Mouse (Mus musculus) thymus, postnatal 25 days (tissue): Measurements from ENCODE around the gene 4933424G06Rik.
A peak's percentile ranks its signal among the peaks of the same experiment; 100 is the strongest.

Experiments
- DNase-seq: peaks from one replicate; pipeline ENCODE4 v3.0.0; 2022

The 4933424G06Rik gene

GRCm38 (mm10) chr1:36711104-36711503 is 1.2 kb downstream of the 4933424G06Rik start:
- no peak for DNase-seq

- DNase-seq: no peak
Measured at GRCm38 (mm10) chr1:36714311-36714710, 4.4 kb downstream of the 4933424G06Rik start, which contains the start of gene Actr1b. Gene Actr1b (minus strand): TSS chr1:36714422.

GRCm38 (mm10) chr1:36718786-36719185 is 8.8 kb downstream of the 4933424G06Rik start:
- DNase-seq: no peak

- peak; percentile 22 for DNase-seq
Measured at GRCm38 (mm10) chr1:36723146-36724056, 13.5 kb downstream of the 4933424G06Rik start.

GRCm38 (mm10) chr1:36724057-36724431 is 14.1 kb downstream of the 4933424G06Rik start:
- no peak for DNase-seq

GRCm38 (mm10) chr1:36737300-36737699 is 27.4 kb downstream of the 4933424G06Rik start:
- DNase-seq: peak; percentile 86

- no peak for DNase-seq
Measured at GRCm38 (mm10) chr1:36739231-36739630, 29.3 kb downstream of the 4933424G06Rik start.

GRCm38 (mm10) chr1:36743046-36743445 is 33.1 kb downstream of the 4933424G06Rik start:
- no peak for DNase-seq

GRCm38 (mm10) chr1:36744268-36744944 is 34.5 kb downstream of the 4933424G06Rik start:
- DNase-seq: peak; percentile 87

- DNase-seq: no peak
Measured at GRCm38 (mm10) chr1:36745661-36746060, 35.7 kb downstream of the 4933424G06Rik start.

- peak; percentile 54 for DNase-seq
Measured at GRCm38 (mm10) chr1:36746452-36746851, 36.5 kb downstream of the 4933424G06Rik start.

GRCm38 (mm10) chr1:36753932-36754675 is 44.2 kb downstream of the 4933424G06Rik start:
- DNase-seq: no peak

- DNase-seq: no peak
Measured at GRCm38 (mm10) chr1:36758553-36758952, 48.6 kb downstream of the 4933424G06Rik start.

- no peak for DNase-seq
Measured at GRCm38 (mm10) chr1:36759076-36759475, 49.1 kb downstream of the 4933424G06Rik start.

- DNase-seq: no peak
Measured at GRCm38 (mm10) chr1:36760401-36760800, 50.5 kb downstream of the 4933424G06Rik start.

GRCm38 (mm10) chr1:36761061-36761460 is 51.1 kb downstream of the 4933424G06Rik start:
- no peak for DNase-seq

GRCm38 (mm10) chr1:36761568-36761967 is 51.6 kb downstream of the 4933424G06Rik start, which contains the start of gene Zap70:
Gene Zap70 (plus strand): TSS chr1:36761798.
- peak; percentile 81 for DNase-seq

- peak; percentile 76 for DNase-seq
Measured at GRCm38 (mm10) chr1:36766431-36767205, 56.7 kb downstream of the 4933424G06Rik start.

- DNase-seq: peak; percentile 53
Measured at GRCm38 (mm10) chr1:36767321-36767720, 57.4 kb downstream of the 4933424G06Rik start.

- DNase-seq: no peak
Measured at GRCm38 (mm10) chr1:36768786-36769185, 58.8 kb downstream of the 4933424G06Rik start.

GRCm38 (mm10) chr1:36769951-36770350 is 60.0 kb downstream of the 4933424G06Rik start:
- DNase-seq: no peak

GRCm38 (mm10) chr1:36770998-36771397 is 61.0 kb downstream of the 4933424G06Rik start:
- DNase-seq: no peak
